Mouse (Mus musculus) G1E (cell line): ENCODE measurements around the gene Fam43b.

Experiments used
- CTCF ChIP-seq: IDR thresholded peaks from 2 replicates; pipeline ENCODE4 v1.5.1; 2012; ENCODE audit warnings: low read depth, low read length, inconsistent platforms, mixed read lengths
- GATA1 ChIP-seq: IDR thresholded peaks from 2 replicates; pipeline ENCODE4 v1.6.1; 2012; ENCODE audit warnings: borderline replicate concordance, low read length, inconsistent platforms, mixed read lengths
- POLR2AphosphoS5 ChIP-seq: IDR thresholded peaks from 2 replicates; pipeline ENCODE4 v1.6.1; 2012; ENCODE audit warnings: low read depth, low read length, inconsistent platforms; ENCODE audit not compliant: insufficient replicate concordance
- TAL1 ChIP-seq: conservative IDR thresholded peaks from 2 replicates; pipeline ENCODE4 v1.6.1; 2012; ENCODE audit warnings: low read depth, low read length, inconsistent platforms, mixed read lengths

DNA sequence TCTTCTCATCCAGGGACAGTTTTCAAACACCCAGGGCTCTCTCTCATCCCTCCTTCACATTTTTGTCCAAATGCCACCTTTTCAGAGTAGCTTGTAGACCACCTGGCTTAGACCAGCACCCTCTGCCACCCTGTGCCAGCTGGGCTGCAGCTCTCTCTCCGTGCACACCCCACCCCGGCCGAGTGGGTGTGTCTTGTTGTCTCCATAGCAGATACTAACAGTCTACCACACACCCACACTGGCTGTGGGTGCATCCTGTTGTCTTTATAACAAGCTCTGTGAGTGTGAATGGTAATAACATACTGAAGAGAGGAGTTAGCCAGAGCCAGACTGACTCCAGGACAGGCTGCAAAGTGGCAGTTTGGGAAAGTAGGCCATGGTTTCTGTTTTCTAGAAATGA lies 19.7 kb upstream of the Fam43b start:
- TF ChIP-seq GATA1 (no peak), POLR2AphosphoS5 (no peak), CTCF (no peak), TAL1 (no peak)
